Mouse (Mus musculus): ENCODE results near the gene A830018L16Rik.
A peak's percentile ranks its signal among the peaks of the same experiment; 100 is the strongest.

Gene A830018L16Rik

GRCm38 (mm10) chr1:11652773-11653172 lies 238.9 kb downstream of the A830018L16Rik start:
- no peak for DNase-seq (ENCODE audit: low spot score)

DNA sequence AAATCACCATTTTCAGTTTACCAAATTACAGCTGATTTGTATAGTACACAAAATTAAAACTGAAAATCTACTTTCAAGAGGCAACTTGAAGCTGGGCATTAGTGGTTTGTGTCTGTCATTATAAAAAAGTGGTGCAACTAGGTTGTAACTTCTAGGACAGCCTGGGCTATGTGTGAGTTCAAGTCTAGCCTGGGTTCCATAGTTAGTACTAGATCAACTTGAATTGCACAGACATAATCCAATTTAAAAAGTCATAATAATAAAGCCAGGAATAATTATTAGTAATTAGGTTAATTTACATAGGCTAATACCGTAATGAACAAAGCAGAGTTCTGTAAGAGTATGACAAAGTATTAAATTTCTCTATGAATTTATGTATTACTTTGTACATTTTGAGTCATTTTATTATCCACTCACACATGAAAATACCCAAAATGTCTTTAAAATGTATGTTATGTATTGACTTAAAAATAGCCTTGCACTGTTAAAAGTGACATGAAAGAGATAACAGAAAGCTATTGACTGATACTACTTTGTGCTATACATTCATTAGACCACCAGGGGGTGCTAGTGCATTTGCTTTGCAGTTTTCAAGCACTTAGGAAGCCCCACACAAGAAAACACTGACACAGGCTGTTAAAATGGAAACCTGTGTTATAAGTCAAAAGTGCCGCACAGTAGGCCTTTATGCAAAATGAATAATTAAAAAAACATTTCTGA lies 243.6 kb downstream of the A830018L16Rik start:
- peak; percentile 9 for DNase-seq (ENCODE audit: low spot score)

DNA sequence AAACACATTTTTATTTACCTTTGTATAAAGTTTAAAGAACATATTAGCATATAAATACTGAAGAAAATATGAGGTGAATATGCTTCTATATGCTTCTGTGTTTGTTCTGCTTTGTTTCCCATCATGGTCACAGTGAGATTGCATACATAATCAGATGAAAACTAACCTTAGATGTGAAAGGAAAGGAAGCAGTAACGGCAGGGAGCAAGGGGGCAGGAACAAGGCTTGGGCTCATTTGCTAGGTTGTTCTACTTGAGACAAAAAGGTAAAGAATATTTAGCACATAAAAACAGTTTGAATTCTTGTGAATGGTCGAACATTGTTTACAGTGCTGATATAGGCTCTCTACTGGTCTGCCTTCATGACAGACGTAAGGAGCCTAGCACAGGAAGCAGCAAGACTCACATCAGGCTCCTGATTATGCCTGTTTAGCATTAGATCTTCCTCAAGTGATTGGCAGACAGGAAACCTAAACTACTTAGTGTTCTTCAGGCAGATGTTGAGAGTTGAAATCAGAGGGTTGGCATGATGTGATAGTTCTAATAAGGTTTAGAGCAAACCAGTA lies 244.2 kb downstream of the A830018L16Rik start:
- DNase-seq (ENCODE audit: low spot score) = no peak

- no peak for DNase-seq (ENCODE audit: low spot score)
These were observed 330.9 kb downstream of the A830018L16Rik start for GRCm38 (mm10) chr1:11744749-11745314.

DNA sequence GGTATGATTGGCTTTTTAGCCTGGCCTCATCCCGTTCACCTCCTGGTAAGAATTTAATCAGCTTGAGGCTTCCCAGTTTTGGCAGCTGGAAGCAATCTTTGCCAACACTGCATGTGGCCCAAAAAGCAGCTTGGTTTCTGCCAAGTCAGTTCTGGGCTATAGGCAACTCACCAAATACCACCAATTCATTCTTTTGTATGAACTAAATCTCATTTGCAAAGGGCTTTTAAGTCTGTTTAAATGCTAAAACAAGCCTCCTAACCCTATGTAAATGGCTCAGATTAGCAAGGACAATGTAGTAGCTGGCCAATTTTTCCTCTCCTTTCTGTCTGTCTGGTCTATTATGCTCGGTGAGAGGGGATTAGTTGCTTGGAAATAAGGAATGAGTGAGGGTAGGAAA lies 334.5 kb downstream of the A830018L16Rik start:
- DNase-seq (ENCODE audit: low spot score) = no peak

DNA sequence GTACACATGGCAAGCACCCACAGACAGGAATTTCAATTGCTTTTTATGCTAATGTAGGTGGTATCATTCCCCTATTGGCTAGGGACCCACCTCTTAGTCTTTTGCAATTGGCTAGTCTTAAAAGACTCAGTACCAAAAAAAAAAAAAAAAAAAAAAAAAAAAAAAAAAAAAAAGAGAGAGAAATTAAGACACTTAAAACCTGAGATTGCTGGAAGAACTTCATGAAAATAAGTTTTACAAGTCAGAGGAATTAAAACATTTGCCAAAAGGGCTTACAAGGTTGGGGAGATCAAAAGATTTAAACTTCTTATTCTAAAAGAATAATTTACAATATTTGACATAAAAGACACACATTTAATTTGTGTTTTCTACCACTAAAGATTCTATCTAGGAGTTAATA lies 336.2 kb downstream of the A830018L16Rik start:
- no peak for DNase-seq (ENCODE audit: low spot score)

- no peak for DNase-seq (ENCODE audit: low spot score)
These were observed 336.7 kb downstream of the A830018L16Rik start for GRCm38 (mm10) chr1:11750607-11751006.

DNA sequence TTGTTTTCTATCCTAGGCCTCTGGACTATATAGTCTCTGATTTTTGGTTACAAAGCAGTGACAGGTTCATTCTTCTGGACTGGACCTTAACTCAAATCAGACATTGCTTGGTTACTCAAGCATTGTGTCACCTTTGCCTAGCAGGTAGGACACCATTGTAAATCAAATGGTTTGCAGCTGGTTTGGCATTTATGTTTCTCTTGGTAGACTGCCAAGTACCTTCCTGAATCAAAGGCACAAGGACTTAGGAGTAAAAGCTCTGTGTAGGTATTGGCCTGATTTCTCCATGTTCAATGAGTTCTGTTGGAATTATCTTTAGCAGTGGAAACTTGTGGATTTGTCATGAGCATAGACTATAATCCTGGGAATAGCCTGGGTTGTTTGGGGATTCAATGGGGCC lies 338.1 kb downstream of the A830018L16Rik start:
- DNase-seq (ENCODE audit: low spot score) = no peak

- DNase-seq (ENCODE audit: low spot score) = no peak
These were observed 374.4 kb downstream of the A830018L16Rik start for GRCm38 (mm10) chr1:11788264-11788663.

DNA sequence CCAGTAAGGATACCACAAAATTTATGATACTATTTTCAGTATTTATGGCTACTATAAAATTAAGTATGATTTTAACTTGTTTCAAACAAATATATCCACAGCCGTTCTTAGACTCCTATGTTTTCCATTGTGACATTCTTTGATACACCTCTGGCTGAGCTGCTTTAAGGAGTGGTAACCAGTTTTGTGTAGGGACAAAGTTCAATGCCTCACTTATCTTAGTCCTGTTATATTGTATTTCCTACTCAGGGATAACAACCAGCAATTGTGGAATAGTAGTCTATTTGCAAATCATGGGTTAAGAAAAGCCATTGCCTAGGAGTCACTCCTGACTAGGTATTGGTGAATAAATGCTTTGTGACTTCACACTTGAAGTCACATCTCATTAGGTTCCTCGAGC lies 378.9 kb downstream of the A830018L16Rik start:
- DNase-seq (ENCODE audit: low spot score) = no peak

DNA sequence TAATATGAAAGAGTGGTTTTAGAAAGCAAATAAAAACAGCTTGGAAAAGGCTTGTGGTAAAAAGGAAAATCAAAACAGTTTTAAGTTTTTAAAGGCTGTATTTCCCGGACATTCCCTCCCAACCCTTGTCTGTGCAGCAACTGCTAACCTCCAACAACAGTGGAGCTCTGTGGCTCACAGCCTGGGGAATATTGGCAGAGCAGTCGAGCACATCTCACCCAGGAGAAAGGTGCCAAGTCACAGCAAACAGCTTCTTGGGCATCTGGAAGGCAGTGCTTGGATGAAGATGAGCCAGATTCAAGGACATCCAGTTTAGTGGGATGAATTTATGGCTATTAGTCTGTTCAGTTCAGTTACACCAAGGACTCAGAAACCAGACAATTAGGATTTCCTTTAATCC lies 381.8 kb downstream of the A830018L16Rik start:
- no peak for DNase-seq (ENCODE audit: low spot score)

DNA sequence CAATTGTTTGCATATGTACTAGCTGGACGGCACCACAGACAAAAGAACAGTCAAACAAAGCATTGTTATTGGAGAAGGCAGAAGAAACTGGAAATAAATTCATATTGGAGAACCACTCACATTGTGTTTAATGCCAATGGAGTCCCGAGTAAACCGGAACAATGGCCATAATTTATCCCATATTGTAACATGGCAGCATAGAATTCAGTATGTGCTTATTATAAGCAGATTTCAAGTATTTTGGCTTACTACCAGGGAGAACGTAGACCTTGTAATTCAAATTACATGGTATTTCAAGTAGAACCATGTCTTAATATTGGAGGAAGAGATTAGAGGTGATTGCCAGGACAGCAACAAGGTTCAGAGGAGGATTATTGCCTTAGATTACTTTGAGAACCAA lies 458.9 kb downstream of the A830018L16Rik start:
- DNase-seq (ENCODE audit: low spot score) = no peak

- no peak for DNase-seq (ENCODE audit: low spot score)
These were observed 459.7 kb downstream of the A830018L16Rik start for GRCm38 (mm10) chr1:11873573-11873972.

DNA sequence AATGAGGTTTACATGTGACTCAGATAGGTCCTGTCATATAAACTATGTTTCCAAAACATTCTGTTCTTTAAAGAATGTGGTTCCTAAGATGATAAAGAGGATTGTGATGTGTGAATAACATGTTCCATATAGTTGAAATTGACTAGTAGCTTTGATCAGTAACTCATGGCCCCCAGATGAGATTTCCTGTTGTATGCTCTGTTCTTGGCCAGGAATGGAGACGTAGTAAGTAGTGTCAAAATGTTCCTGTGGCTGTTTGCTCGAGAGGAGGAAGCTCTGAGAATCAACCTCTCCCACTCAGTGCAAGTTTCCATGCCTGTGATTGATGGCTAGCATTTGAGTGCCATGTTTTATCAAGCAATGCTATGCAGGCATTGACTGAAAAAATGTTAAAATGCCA lies 467.8 kb downstream of the A830018L16Rik start:
- no peak for DNase-seq (ENCODE audit: low spot score)

DNA sequence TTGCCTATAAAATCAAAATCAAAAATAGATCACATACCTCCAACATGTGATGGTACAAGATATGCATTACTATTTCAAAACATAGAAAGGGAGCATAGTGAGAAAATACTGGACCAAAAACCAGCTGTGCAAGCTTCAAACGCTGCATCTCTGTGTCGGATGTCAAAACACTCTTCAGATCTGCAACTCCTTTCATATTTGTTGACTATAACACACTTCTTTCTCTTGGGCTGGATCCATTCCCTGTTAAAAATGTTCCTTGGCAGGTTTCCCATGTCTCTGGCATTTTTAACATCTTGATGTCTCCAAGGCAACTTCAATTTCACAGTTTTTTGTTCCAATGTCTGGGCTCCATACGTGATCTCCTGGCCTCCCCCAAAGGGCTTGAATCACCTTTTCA lies 481.8 kb downstream of the A830018L16Rik start:
- DNase-seq (ENCODE audit: low spot score) = no peak

- DNase-seq (ENCODE audit: low spot score) = no peak
These were observed 502.0 kb downstream of the A830018L16Rik start for GRCm38 (mm10) chr1:11915873-11916272.

DNA sequence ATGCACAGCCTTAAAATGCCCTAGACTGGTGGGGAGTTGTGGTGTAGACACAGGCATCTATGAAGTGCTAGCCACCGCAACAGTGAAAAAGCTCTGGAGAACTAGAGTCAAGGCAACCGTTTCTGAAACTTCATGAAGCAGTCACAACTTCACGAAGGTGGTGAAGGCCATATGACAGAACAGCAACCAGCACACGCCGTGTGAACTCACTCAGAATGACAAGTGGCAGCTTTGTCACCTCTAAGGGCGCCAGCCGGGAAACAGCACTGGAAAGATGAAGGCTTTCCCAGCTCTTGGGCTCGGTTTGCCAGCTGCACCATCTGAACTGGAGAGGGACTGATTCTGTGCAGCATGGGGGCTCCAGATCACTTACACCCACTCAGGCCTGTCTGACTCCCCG lies 523.1 kb downstream of the A830018L16Rik start:
- no peak for DNase-seq (ENCODE audit: low spot score)

DNA sequence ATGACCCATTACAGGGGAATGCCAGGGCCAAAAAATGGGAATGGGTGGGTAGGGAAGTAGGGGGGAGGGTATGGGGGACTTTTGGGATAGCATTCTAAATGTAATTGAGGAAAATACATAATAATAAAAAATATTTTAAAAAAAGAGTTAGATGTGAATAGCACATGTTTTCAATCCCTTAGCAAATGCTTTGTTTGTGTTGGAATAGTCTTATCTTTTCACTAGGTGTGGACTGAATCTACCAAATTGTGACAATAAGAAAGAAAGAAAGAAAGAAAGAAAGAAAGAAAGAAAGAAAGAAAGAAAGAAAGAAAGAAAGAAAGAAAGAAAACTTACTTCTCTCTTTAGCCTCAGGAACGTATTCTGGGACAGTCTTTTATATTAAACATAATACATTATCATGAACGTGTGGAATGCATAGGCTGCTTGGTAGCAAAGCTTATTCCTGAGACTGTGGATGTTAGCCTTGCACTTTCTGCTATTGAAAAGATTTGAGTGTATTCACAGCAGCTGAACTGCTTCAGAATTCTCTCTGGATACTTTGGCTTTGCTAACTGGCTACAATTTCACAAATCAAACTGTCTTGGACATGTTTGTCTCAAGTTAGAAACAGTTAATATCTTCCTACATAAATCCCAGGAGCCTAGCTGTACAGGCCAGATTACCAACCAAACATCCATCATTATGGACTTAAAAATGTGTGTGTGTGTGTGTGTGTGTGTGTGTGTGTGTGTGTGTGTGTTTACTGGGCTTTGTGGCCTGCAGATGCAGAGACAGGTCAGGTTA lies 545.7 kb downstream of the A830018L16Rik start:
- DNase-seq (ENCODE audit: low spot score) = no peak

GRCm38 (mm10) chr1:11982590-11983136 lies 568.8 kb downstream of the A830018L16Rik start:
- DNase-seq (ENCODE audit: low spot score) = no peak

DNA sequence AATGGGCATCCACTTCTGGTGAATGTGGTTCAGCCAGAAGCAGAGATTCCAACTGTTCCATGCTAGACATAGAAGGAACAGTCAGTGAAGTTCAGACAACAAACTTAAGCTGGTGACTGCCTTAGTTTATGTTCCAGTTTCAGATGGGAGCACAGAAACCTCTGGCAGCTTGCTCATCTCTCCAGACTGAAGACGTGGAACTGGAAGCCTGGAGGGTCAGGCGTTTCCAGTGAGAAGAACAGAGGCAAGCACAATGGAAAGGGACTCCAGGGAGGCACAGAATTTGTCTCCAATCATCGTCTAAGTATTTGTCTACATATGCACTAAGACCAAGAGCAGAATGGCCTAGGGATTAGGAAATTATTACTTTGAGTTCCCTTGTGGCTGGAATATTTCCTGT lies 576.1 kb downstream of the A830018L16Rik start:
- no peak for DNase-seq (ENCODE audit: low spot score)

- DNase-seq (ENCODE audit: low spot score) = no peak
These were observed 582.5 kb downstream of the A830018L16Rik start for GRCm38 (mm10) chr1:11996297-11996878.

GRCm38 (mm10) chr1:11997574-11997973 lies 583.7 kb downstream of the A830018L16Rik start:
- DNase-seq (ENCODE audit: low spot score) = no peak

Measured in testis, postnatal 14 days (tissue).